Mouse (Mus musculus) CD4-positive, CD25-positive, alpha-beta regulatory T cell, adult 2 months (primary cell): ENCODE results near the gene Htra3.

Source experiments
- DNase-seq: peaks from one replicate; pipeline ENCODE4 v3.0.0-alpha.2; 2012; ENCODE audit warnings: low read depth, low spot score

The Htra3 gene

DNA sequence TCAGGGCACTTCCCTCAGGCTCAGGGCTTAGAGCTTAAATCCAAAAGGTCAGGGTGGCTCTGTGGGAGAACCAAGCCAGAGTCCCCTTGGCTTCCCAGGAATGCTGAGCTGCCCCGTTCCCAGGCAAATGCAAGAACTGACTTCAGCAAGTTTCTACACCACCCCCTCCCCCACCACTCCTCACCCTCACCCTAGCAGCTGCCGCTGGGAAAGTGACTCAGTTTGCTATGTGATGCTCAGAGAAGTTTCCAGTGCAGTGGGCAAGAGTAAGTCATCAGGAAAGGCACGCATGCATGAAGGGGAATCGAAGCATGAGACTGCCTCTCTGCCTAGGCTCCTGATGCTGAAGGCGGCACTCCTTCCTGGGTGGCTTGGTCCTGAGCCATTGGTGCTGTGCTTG is 62.6 kb downstream of the Htra3 start:
- DNase-seq = no peak

DNA sequence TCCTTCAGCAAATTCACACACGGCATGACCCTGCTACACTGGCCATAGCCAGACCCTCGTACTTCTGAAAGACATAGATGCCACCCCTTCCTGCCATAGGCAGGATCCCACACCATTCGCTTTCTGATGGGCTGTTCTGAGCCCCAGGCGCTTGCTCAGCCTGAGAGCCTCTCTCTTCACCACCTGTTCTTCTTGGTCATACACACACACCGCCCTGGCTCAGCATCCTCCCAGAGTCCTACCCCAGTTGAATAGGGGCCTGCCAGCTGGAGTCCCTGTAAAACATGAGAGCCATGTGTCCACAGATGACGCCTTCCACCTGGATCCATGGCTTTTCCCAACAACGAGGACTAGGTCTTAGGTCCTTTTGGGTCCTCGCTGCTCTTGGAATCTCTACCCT is 66.9 kb downstream of the Htra3 start:
- no peak for DNase-seq

DNA sequence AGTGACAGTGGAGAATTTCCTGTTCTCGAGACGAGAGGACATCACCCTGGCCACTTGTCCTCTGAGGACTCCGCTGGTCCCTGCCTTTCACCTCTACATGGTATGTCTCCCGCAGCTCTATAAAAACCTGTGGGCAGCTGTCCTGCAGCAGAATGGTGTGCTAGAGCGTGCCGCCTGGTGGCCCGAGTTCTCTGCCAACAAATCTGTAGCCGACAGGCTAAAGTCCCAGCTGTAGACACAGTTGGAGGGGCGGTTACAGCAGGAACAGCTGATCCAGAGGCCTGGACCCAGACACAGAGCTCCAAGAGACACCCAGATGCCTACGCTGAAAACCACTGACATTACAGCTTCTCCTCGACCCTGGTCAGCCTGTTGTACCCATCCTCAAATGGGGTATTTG is 67.7 kb downstream of the Htra3 start:
- no peak for DNase-seq

DNA sequence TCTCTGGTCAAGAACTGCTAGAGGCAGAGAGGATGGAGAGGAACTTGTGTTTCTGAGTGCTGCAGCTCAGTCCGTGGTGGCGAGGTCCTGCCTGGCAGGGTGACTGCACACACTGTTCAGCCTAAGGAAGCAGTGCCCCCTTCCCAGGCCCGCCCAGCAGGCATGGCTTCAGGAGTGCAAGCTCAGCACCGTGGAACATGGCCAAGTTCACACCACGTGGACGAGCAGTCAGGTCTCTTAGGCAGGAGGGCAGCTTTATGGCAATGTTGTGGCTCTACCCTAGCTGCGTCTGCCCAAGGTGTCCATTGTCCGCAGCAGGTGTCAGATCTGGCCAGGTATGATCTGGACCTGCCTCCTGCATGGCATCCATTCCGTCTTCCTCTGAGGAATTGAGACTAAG is 68.4 kb downstream of the Htra3 start:
- DNase-seq = no peak

DNA sequence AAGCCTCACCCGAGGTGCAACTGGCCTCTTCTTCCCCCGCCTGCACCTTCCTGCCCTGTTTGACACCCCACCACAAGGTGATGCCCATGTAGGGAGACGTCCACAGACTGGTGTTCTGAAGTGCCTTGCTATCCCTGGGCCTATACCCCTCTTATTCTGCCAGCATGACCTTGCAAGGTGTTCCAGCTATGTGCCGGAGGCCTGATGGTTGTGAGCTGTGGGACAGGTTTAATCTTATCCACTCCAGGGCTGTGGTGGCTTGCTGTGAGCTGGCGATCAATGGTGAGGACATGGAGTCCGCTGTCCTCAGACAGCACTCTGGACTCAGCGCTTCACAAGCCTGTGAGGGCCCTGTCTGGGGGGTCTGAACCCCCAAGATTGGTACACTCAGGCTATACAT is 69.2 kb downstream of the Htra3 start:
- DNase-seq = no peak

DNA sequence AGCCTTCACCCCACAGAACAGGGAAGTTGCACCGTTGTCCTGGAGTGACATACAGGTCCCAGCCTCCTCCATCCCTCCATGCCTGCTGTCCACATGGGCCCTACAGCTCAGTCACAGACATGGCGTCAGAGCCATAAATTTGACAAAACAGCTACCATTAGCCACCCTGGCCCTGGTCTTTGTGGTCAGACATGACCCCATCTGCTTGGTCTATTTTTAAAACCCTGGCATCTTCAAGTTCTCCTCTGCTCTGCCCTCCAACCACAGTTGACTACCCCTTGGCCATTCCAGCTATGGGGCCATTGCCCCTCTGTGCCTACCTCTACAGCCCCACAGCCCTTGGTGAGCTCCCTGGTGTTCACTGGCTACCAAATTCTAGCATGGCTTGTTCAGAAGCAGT is 69.6 kb downstream of the Htra3 start:
- no peak for DNase-seq

DNA sequence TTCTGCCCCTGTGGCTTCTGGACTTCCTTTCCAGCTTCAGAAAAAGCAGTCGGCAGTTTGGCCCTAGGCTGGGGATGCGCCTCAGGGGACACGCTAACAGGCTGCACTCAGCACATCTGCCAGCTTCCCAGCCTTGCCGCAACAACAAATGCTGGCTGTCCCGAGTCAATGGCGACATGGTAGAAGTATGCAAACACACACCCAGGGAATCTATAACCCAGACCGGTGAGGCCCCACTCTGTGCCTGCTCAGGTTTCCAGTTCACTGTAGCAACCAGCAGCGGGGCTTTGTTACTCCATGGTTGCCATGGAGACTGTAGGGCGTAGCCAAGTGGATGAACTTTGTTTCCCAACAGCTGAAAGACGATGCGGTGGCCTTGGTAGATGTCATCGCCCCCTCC is 70.2 kb downstream of the Htra3 start:
- no peak for DNase-seq

DNA sequence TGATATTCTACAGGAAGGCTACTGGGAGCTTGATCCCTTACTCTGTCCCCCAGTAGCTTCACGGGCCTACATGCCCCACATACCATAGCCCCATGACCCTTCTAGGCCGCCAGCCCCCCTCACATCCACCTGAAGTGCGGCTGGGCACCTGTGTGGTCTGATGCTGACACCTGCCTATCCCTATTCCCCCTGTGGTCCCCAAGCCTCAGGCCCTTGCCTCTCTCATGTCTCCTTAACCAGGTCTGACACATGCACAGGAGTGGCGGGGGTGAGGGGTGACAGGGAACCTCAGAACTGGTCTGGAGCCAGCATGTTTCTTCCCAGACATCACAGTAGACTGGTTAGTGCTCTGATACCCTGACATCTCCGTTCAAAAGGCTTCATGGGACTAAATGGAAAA is 71.0 kb downstream of the Htra3 start:
- DNase-seq = no peak

DNA sequence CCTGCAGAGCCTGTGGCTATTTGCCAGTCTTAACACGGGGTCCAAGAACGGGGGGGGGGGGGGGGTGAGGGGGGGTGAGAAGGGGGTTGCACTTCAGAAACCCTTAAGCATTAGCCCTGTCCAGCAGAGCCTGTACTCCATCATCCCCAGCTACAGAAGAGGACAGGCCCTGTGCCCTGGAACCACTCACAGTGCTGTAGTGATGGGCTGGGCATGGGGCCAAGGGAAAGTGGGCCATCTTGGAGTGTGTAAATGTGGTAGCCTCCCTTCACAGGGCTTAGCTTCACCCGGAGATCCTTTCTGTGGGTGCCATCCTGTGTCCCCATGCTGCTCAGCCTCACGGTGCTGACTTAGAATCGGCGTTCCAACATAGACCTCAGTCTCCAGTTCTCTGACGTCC is 71.8 kb downstream of the Htra3 start:
- no peak for DNase-seq

DNA sequence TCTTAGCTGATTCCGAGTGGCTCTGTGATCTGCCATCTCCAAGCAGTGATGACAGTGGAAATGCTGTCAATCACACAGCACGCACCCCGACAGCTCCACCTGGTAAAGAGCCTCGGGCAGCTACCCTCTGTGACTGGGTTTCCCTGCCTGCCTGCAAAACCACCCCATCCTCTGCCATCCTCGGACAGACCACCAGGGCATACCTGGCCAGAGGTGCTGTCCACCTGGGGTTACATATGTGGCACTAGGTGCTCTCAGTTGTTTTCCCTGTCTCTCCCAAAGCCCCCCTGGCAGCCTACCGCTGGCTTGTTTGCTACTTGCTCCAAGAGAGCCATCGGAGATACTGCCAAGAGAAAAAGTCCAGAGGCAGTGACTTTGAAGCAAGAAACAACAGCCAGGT is 72.8 kb downstream of the Htra3 start:
- no peak for DNase-seq

DNA sequence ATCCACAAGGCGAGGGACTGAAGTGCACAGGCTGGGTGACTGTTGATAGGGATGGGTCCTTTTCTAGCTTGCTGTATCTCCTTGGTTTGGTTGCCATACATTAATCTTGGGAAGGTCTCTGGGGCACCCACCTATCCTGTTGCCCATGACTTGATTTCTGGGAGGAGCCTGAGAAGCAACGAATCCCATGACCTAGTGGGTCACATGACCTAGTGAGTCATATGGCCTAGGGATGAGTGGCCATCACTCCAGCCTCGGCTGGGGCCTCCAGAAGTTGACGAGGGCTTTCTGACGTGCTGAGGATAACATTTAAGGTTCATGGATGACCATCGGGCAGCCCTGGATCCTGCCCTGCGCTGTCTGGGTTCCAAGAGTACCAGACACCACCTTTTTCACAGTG is 74.2 kb downstream of the Htra3 start:
- DNase-seq = no peak
